Mouse (Mus musculus) E14TG2a.4 (cell line): ENCODE measurements around the gene Htatip2.

Experiments used
- CTCF ChIP-seq: conservative IDR thresholded peaks from 2 replicates; pipeline ENCODE4 v1.5.1; 2014; ENCODE audit warnings: low read length
- NANOG ChIP-seq: IDR thresholded peaks from 2 replicates; pipeline ENCODE4 v1.6.1; 2014; ENCODE audit warnings: borderline replicate concordance, low read length, mixed read lengths
- POU5F1 ChIP-seq: IDR thresholded peaks from 2 replicates; pipeline ENCODE4 v1.6.1; 2014; ENCODE audit warnings: low read length, borderline replicate concordance

DNA sequence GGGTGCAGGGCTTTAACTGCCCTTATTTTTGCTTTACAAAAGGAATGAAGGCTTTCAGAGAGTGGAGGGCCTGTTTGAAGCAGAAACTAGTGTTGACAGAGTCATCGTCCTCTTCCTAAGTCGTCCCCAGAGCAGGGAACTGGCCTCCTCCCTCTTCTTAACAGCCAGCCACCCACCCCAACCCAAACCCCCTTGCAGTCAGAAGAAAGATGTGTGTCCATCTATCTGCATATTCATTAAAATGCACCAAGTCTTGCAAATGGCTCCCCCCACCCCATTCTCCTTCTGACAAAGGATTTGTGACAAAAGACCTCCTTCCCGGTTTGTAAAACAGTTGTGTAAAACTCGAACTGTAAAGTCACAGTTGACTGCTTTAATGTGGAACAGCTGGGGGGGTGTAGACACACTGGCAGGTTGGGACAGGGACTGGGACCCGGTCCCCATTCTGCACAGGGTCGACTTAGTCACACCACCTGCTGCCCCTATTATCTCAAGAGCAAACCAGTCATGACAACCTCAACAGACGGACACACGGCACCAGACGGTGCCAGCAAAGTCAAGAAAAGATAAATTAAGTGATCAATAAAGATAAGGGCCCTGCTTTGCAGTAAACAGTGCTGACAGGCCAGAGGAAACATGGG lies 49.4 kb upstream of the Htatip2 start:
- TF ChIP-seq CTCF, result no peak
- TF ChIP-seq POU5F1, result no peak
- TF ChIP-seq NANOG, result no peak
